Comparison of ENCODE assay signal across 8 mouse cellular contexts in the genomic region with DNA sequence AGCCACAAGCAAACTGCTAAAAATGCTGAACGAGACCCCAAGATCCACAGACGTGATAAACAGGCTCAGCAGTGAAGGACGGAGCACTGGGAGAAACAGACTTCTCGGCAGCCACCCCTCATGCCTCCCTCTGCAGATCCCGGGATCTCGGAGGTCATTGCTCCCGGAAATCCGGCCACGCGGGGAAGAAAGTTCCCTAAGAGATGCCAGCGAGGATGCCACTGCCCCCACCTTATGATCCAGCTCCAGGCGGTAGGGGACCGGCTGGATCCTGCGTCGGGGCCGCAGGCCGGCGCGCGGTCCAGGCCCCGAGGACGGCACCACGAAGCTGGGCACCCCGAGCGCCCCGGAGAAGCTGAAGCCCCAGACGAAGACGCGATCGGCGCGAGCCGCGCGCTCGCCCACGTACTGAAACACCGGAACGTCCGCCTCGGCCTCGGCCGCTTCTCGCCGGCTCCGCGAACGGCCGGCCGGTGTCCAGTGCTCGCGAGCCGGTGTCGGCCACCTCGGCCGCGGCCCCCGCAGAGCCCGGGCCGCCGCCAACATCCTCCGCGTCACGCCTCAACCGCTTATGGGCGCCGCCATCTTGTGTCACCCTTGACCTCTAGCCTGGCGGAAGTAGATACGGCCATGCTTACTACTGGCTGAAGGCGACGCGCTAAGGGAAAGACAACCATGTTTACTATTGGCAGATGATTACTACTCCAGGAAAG. TPM values are rescaled to one million over a fixed set of nuclear protein-coding genes. Genes with fewer than 3 reads are reported as not detected.
DNase-seq lines count a peak whose midpoint lies in the region; ATAC-seq and TF ChIP-seq lines count a peak whose summit lies in the region.

A gene (minus strand): TSS at position 606 of the 713 bp plus-strand sequence.

- no peak for TF ChIP-seq CTCF in bone marrow macrophage, adult 2 months (IDR thresholded peaks at IDR 0.05; ENCODE audit: low read depth, low read length)
- no peak for TF ChIP-seq CTCF in embryonic fibroblast, embryonic 13.5 days (IDR thresholded peaks at IDR 0.05; ENCODE audit: borderline replicate concordance, insufficient read depth, low read length)

- TF ChIP-seq POLR2A in bone marrow macrophage, adult 2 months (IDR thresholded peaks at IDR 0.05; ENCODE audit: borderline replicate concordance, low read depth, low read length), result no peak
- TF ChIP-seq POLR2A in embryonic fibroblast, embryonic 13.5 days (IDR thresholded peaks at IDR 0.05; ENCODE audit: low read depth, low read length), result peak; percentile 68

- H3K4me3 ChIP-seq in bone marrow macrophage, adult 2 months (ENCODE audit: insufficient read depth, low read length), result peak within 1 kb of the TSS; percentile 85
- H3K4me3 ChIP-seq in embryonic fibroblast, embryonic 13.5 days (ENCODE audit: insufficient read depth, low read length), result peak within 1 kb of the TSS; percentile 79
- H3K4me3 ChIP-seq in heart, embryonic 10.5 days, result peak within 1 kb of the TSS; percentile 99
- peak within 1 kb of the TSS; percentile 70 for H3K4me3 ChIP-seq in kidney, embryonic 15.5 days (replicated peaks)

- peak within 1 kb of the TSS; percentile 70 for H3K27ac ChIP-seq in bone marrow macrophage, adult 2 months (ENCODE audit: insufficient read depth, low read depth, low read length)
- H3K27ac ChIP-seq in embryonic fibroblast, embryonic 13.5 days (ENCODE audit: insufficient read depth, low read length), result peak within 1 kb of the TSS; percentile 64
- H3K27ac ChIP-seq in heart, embryonic 10.5 days, result peak within 1 kb of the TSS; percentile 96
- H3K27ac ChIP-seq in kidney, embryonic 15.5 days, result peak within 1 kb of the TSS; percentile 89

- under 1% methylated on average over 72 of the region's 72 CpGs for WGBS in heart, embryonic 10.5 days
- under 1% methylated on average over 72 of the region's 72 CpGs for WGBS in kidney, embryonic 15.5 days

- peak; percentile 86 for ATAC-seq in kidney, embryonic 15.5 days (replicated peaks; ENCODE audit: low FRiP score)
- peak; percentile 85 for ATAC-seq in monocyte, adult 5-6 weeks (replicated peaks; ENCODE audit: insufficient number of reproducible peaks, low FRiP score, low TSS enrichment, poor library complexity, severe bottlenecking)

- 0 out of 2 replicates have a peak, but pooled peaks cover 5% of the 10 kb centered on the region for H3K27me3 ChIP-seq in heart, embryonic 10.5 days (ENCODE audit: insufficient read depth, poor library complexity, severe bottlenecking)
- no peaks in the 10 kb centered on the region for H3K27me3 ChIP-seq in kidney, embryonic 15.5 days

- H3K4me2 ChIP-seq in kidney, embryonic 15.5 days, result peak within 1 kb of the TSS; percentile 81

- peaks cover 18% of the 10 kb centered on the region for H3K36me3 ChIP-seq in heart, embryonic 10.5 days
- H3K36me3 ChIP-seq in kidney, embryonic 15.5 days, result peaks cover 21% of the 10 kb centered on the region

- H3K4me1 ChIP-seq in bone marrow macrophage, adult 2 months (ENCODE audit: control insufficient read depth, insufficient read depth, low read length), result peaks cover 4% of the 10 kb centered on the region
- 0 out of 2 replicates have a peak, but pooled peaks cover 2% of the 10 kb centered on the region for H3K4me1 ChIP-seq in embryonic fibroblast, embryonic 13.5 days (ENCODE audit: control insufficient read depth, insufficient read depth, low read length)
- peaks cover 17% of the 10 kb centered on the region for H3K4me1 ChIP-seq in heart, embryonic 10.5 days
- peaks cover 33% of the 10 kb centered on the region for H3K4me1 ChIP-seq in kidney, embryonic 15.5 days

- H3K9me3 ChIP-seq in heart, embryonic 10.5 days, result no peaks in the 10 kb centered on the region
- no peaks in the 10 kb centered on the region for H3K9me3 ChIP-seq in kidney, embryonic 15.5 days (replicated peaks)

- peak within 1 kb of the TSS; percentile 59 for H3K9ac ChIP-seq in kidney, embryonic 15.5 days

- DNase-seq in 416B (ENCODE audit: low read depth) (peak; percentile 97), liver (peak; percentile 84)
- peak; percentile 95 for DNase-seq in heart, embryonic 10.5 days (ENCODE audit: low spot score)
- DNase-seq in spleen, postnatal 4 days (ENCODE audit: low spot score in 2 of 2), result peak; percentile 79 to 88

RNA-seq across cellular contexts. Expression of the gene that starts here (rescaled TPM):
- 4.9 and 5.8 TPM in 2 replicates for polyA plus RNA-seq in bone marrow macrophage, adult 2 months (2012; ENCODE audit: insufficient read depth, insufficient read length, missing spikeins)
- polyA plus RNA-seq in embryonic fibroblast, embryonic 13.5 days (2011; ENCODE audit: insufficient read length, low read depth, missing spikeins), result 10.1 and 11.1 TPM in 2 replicates
- 32.9 and 36.7 TPM in 2 replicates for polyA plus RNA-seq in heart, embryonic 10.5 days (2016; fragmentation: Nextera tagmentation; extraction: Ambion mirVana)
- polyA plus RNA-seq in kidney, embryonic 15.5 days (2015; fragmentation: Nextera tagmentation; extraction: Ambion mirVana), result 34.6 and 37.2 TPM in 2 replicates
- total RNA-seq in monocyte, adult 5-6 weeks (2017), result 2.5 to 6.9 TPM (median 6.3 TPM) in 3 replicates

Comparison
In these comparisons a context has a peak if more than half of its experiments do, and no peak if none do; other contexts are left out.
1. Peak in every context shown above with its lines: DNase-seq, ATAC-seq, H3K4me3 ChIP-seq and H3K27ac ChIP-seq.